Mouse (Mus musculus) lung, postnatal 0 days (tissue): Measurements from ENCODE around the gene Lypd5.

Source experiments
- CTCF ChIP-seq: IDR thresholded peaks from 2 replicates; pipeline ENCODE4 v1.5.1; 2016; ENCODE audit warnings: antibody characterized with exemption, mild to moderate bottlenecking
- EP300 ChIP-seq: IDR thresholded peaks from 2 replicates; pipeline ENCODE4 v1.6.1; 2016; ENCODE audit warnings: antibody characterized with exemption, mild to moderate bottlenecking, control low read depth

GRCm38 (mm10) chr7:24379934-24380333 lies 30.9 kb downstream of the Lypd5 start:
- TF ChIP-seq CTCF, result no peak
- no peak for TF ChIP-seq EP300
